Mouse (Mus musculus): ENCODE data around the gene Chrna4.

The Chrna4 gene

DNA sequence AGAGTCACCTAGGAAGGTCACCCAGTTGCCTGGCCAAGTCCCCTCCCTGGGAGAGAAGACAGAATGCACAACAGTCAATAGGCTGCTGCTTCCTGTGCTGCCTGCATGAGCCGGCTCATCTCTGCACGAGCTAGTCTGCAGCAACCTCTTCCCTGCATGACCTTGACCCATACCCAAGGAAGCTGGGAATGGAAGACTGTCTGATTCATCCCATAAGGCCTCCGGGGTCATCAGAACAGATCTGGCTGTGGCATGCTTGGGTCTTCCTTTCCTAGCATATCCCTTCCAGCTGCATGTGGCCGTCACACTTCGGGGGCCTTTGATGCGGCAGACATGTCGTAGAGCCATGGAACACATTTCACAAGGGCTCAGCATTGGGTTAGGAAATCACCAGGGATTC, 8.2 kb downstream of the Chrna4 start:
- no peak for DNase-seq

DNA sequence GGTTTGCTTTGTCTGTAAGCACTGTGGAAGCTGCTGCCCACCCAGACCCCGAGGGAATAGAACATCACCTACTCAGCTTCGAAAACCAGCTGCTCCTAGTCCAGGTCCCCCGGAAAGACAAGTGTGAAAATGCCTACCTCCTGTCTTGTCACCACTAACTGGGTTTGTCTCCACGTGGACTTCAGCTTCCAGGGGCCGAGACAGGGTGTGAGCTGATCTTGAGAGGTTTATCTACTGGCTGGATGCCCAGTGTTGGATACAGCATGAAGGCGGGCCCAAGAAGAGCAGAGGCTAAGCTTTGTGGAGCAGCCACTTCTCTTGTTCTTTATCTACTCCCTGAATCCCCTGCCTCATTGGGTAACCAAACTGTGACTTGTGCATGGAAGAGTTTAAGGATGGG, 10.0 kb downstream of the Chrna4 start:
- DNase-seq: peak; percentile 9

DNA sequence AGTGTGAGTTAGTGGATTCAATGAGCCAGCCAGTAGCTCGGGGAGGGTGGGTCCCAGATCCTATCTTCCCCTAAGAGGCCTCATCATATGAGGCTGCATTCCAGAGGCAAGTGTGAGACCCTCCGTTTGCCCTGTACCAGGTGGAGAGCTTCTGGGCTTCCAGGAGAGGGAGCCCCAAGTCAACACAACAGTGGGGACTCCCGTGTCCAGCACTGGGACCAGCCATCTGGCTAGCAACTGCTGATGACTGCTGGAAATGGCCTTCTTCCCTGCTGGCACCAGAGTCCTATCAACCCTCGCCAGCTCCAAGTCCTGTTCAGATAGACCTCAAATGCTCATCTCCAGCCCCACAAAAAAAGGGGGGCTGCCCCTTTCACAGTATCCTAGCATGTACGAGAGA, 10.9 kb downstream of the Chrna4 start:
- peak; percentile 35 for DNase-seq

GRCm38 (mm10) chr2:181031406-181031934, 11.9 kb downstream of the Chrna4 start:
- DNase-seq: no peak

DNA sequence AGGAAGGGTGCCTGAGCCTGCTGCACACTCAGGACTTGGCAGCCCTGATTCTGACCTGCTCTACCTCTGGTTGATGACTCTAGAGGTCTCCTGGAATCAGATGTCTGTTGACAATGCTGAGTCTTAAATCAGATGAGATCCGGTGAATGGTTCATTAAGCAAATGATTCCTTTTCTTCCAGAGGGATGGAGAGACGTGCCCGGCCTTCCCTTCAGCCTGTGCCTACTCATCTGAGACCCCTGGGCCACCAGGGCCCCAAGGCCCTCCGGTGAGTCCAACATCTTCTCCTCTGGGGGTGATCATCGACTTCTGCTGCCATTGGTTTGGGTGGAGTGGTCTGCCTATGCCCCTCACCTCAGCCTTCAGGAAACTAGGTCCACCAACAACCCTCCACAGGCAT, 35.0 kb downstream of the Chrna4 start:
- no peak for DNase-seq

GRCm38 (mm10) chr2:181007054-181007453, 36.3 kb downstream of the Chrna4 start:
- DNase-seq: no peak

- DNase-seq: no peak
These were observed 46.4 kb downstream of the Chrna4 start for GRCm38 (mm10) chr2:180996905-180997304.

- DNase-seq: peak; percentile 59
These were observed 46.9 kb downstream of the Chrna4 start for GRCm38 (mm10) chr2:180996436-180996835.

GRCm38 (mm10) chr2:180995457-180995856, 47.9 kb downstream of the Chrna4 start:
- no peak for DNase-seq

GRCm38 (mm10) chr2:180994360-180994759, 49.0 kb downstream of the Chrna4 start:
- no peak for DNase-seq

DNA sequence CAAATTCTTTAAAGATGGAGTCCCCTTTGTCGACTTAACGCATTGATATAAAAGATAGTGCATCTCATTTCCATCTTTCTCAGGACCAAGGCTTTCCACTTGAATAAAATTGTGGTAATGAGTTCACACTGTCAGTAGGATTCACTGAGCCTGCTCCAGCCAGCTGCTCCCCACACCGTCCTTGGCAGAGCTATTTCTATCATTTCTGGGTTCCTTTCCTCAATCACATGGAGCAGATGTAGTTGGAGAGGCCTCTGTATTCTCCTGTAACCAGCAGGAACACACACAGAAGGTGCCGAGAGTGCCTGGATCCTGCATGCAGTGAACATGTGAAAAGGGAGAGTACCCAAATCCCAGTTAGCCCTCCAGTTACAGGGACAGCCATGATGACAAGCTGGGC, 53.0 kb downstream of the Chrna4 start:
- DNase-seq: no peak

- no peak for DNase-seq
These were observed 54.4 kb downstream of the Chrna4 start for GRCm38 (mm10) chr2:180988948-180989347.

DNA sequence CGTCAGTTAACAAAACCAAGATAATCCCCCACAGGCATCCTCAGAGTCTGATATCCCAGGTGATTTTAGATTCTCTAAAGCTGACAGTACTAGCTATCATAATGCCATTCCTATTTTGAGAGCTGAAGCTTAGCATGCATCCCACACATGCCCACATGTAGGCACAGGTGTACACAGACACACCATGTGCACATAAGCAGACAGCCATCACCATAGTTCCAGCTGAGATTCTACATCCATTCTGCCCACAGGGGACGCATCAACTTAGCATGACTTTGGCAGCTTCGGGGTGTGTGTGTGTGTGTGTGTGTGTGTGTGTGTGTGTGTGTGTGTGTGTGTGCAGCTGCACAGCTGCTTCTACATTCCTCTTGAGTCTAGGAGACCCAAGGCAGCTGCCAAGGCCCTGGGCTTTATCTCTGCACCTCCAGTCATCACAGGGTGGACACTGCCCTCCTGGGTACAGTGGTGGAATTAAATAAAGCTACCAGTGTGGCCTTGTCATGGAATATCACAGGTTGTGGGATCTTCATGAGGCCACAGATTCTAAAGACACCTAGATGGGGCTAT, 54.9 kb downstream of the Chrna4 start:
- DNase-seq: peak; percentile 35

- no peak for DNase-seq
These were observed 55.8 kb downstream of the Chrna4 start for GRCm38 (mm10) chr2:180987432-180988030.

GRCm38 (mm10) chr2:180987001-180987400, 56.3 kb downstream of the Chrna4 start:
- DNase-seq: no peak

GRCm38 (mm10) chr2:180986449-180986848, 56.9 kb downstream of the Chrna4 start, which contains the start of gene Col20a1:
Col20a1 (plus strand) TSS chr2:180986535.
- DNase-seq: no peak

DNA sequence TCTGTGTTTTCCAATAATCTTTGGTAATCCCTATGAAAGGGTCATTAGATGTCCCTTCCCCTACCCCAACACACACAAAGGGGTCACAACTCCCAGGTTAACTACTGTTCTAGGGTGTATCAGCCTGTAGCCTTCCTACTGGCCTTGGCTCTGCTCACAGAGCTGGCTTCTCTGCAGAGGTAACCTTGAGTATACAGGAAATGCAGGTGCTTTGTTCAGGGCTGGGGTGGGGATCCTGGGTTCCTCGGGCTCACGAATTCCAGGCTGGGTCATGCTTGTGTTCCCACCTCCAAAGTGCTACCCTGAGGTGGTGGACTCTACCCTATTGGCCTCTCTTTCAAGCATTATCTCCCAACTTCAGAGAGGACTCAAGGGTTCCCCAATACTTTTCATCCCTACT, 57.7 kb downstream of the Chrna4 start:
- no peak for DNase-seq

DNA sequence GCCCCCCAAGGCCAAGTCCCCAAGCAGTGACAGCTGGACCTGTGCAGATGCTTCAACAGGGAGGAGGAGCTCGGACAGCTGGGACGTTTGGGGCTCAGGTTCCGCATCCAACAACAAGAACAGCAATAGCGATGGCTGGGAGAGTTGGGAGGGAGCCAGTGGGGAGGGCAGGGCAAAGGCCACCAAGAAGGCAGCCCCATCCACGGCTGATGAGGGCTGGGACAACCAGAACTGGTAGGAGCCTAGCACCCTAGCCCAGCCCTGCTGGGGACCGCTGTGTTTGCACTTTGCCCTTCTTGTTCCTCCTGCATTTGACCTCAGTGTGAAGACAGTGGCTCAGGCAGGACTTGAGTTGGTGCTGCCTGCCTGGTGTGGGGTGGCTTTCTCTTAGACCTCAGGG, 62.2 kb downstream of the Chrna4 start:
- no peak for DNase-seq
